Mouse (Mus musculus) hindbrain, embryonic 13.5 days (tissue): ENCODE data around the gene Tmtc1. TPM values are rescaled to one million over a fixed set of nuclear protein-coding genes. Genes with fewer than 3 reads are reported as not detected.

Source experiments
- ATAC-seq: fragments of 200-750 bp; cut with Nextera tagmentation; 2 replicates; pipeline ENCODE4 v1.8.0; 2017; ENCODE audit warnings: moderate TSS enrichment; ENCODE audit not compliant: low FRiP score
- H3K27ac ChIP-seq: fragments of 300-500 bp; sonication (generic); 2 replicates; pipeline ENCODE4 v1.5.1; 2015; ENCODE audit warnings: inconsistent platforms, mild to moderate bottlenecking, moderate library complexity
- H3K27me3 ChIP-seq: fragments of 300-500 bp; sonication (generic); 2 replicates; pipeline ENCODE4 v1.6.1; 2015; ENCODE audit warnings: mild to moderate bottlenecking, inconsistent platforms
- H3K36me3 ChIP-seq: fragments of 300-500 bp; sonication (generic); 2 replicates; pipeline ENCODE4 v1.6.1; 2015; ENCODE audit warnings: mild to moderate bottlenecking, inconsistent platforms
- H3K4me1 ChIP-seq: fragments of 300-500 bp; sonication (generic); replicated peaks from 2 replicates; pipeline ENCODE4 v1.6.1; 2015; ENCODE audit warnings: inconsistent platforms
- H3K4me2 ChIP-seq: fragments of 300-500 bp; sonication (generic); 2 replicates; pipeline ENCODE4 v1.6.1; 2015; ENCODE audit warnings: inconsistent platforms, mild to moderate bottlenecking, moderate library complexity
- H3K4me3 ChIP-seq: fragments of 300-500 bp; sonication (generic); 2 replicates; pipeline ENCODE4 v1.5.1; 2015; ENCODE audit warnings: mild to moderate bottlenecking, inconsistent platforms
- H3K9ac ChIP-seq: fragments of 300-500 bp; sonication (generic); 2 replicates; pipeline ENCODE4 v1.6.1; 2015; ENCODE audit warnings: mild to moderate bottlenecking, inconsistent platforms
- H3K9me3 ChIP-seq: fragments of 300-500 bp; sonication (generic); 2 replicates; pipeline ENCODE4 v1.6.1; 2016; ENCODE audit warnings: inconsistent platforms
- WGBS: fragments of 180-500 bp; shearing (Covaris S2); methylation state at CpG from one replicate; pipeline ENCODE4 v1.1.7; 2015; 5-methylcytosine and 5-hydroxymethylcytosine counted together
- polyA plus RNA-seq: library from polyadenylated mRNA; unstranded; fragments of >200 nt; fragmentation: Nextera tagmentation; extraction: Ambion mirVana; gene quantifications from 2 replicates; pipeline ENCODE4 v1.2.1, GENCODE M21; 2015

Gene Tmtc1
- polyA plus RNA-seq, 1 experiment from 2014 or later, result 2.3 TPM

DNA sequence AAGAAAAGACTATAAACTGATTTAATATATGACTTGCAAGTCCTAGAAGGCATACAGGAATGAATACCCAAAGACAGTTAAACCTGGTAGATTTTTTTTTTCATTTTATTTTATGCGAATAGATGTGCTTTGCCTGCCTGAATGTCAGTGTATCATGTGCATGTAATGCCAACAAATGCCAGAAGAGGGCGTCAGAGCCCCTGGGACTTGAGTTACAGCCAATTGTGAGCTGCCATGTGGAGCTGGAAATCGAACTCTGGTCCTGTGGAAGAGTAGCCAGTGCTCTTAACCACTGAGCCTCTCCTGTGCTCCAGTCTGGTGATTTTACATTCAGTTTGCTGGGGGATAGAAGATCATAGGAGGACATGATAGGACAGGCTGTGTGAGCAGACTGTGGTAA is 4.0 kb upstream of the Tmtc1 start:
- ATAC-seq, result no peak
- no peaks in the 10 kb centered on the region for H3K9me3 ChIP-seq
- 70% methylated on average over 3 of the region's 3 CpGs for WGBS
- no peaks in the 10 kb centered on the region for H3K36me3 ChIP-seq
- no peak overlapping the region for H3K9ac ChIP-seq
- H3K27ac ChIP-seq, result no peak overlapping the region
- no peaks in the 10 kb centered on the region for H3K27me3 ChIP-seq
- no peak overlapping the region for H3K4me2 ChIP-seq
- H3K4me3 ChIP-seq, result no peak overlapping the region
- peaks cover 13% of the 10 kb centered on the region for H3K4me1 ChIP-seq

DNA sequence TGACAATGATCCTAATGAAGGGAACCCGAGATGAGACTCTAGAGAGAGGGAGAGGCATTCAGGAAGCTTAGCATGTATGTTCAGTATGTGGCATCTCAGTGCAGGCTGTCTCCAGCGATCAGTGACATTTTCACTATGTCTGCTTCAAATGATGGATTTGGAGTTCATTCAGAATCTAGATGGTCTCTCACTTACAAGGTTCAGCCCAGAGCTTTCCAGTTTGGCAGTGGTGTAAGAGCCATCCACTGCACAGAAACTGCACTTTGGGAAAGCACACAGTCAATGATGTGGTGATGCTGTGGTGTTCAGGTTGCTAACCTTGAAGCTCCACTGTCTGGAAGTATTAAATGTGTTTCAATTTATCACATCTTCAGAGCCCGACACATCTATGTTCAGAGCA is 1.9 kb upstream of the Tmtc1 start:
- Histone ChIP-seq H3K27me3 (peaks cover 17% of the 10 kb centered on the region), H3K4me3 (no peak overlapping the region), H3K9me3 (no peaks in the 10 kb centered on the region), H3K9ac (no peak overlapping the region), H3K36me3 (no peaks in the 10 kb centered on the region), H3K27ac (no peak overlapping the region), H3K4me1 (peaks cover 27% of the 10 kb centered on the region), H3K4me2 (no peak overlapping the region)
- WGBS, result 73% methylated on average over 3 of the region's 3 CpGs
- no peak for ATAC-seq

DNA sequence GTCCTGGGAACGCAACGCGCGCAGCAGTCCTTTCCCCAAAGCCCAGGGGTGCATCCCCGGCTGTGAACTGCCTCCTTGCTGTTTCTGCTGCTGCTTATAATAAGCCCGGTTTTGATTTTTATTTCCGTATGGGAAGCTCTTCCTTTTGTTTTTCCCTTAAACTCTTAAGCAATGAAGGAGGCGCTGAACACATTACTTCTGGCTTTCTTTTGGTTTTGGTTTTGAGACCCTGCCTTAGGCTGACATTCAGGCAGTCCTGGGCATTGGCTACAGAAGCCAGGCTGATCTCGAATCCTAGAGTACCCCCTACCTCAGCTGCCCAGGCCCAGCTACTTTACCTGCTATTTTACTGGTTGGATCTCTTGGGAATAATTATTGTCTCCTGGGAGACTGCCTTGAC is 607 bp upstream of the Tmtc1 start:
- ATAC-seq, result no peak
- H3K4me3 ChIP-seq, result peak overlapping the region; percentile 78
- H3K9me3 ChIP-seq, result no peaks in the 10 kb centered on the region
- H3K36me3 ChIP-seq, result no peaks in the 10 kb centered on the region
- peaks cover 25% of the 10 kb centered on the region for H3K27me3 ChIP-seq
- WGBS, result 2% methylated on average over 9 of the region's 9 CpGs
- H3K4me1 ChIP-seq, result peaks cover 27% of the 10 kb centered on the region
- H3K4me2 ChIP-seq, result peak overlapping the region; percentile 82
- H3K9ac ChIP-seq, result peak overlapping the region; percentile 87
- H3K27ac ChIP-seq, result peak overlapping the region; percentile 81

DNA sequence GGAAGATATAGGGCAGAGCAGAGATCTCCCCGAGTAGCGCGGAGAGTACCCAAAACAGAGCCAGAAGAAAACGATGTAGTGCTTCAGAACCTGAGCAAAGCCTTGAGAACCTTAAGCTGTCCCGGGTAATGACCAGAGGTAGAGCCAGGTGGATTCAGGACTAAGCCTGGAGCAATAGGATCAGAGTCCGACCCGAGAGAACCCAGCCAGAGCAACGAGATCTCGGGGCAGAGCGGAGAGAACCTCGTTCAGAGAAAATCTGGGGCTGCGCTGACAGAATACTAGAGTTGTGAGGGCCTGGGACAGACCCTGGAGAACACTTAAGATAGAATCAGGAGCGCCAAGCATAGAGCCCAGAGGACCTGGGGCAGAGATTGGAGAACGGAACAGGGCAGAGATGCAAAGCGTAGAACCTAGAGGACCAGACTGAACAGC is 881 bp downstream of the Tmtc1 start:
- peaks cover 25% of the 10 kb centered on the region for H3K27me3 ChIP-seq
- peak overlapping the region; percentile 87 for H3K9ac ChIP-seq
- H3K4me1 ChIP-seq, result peaks cover 27% of the 10 kb centered on the region
- peak; percentile 6; the same call in 1 of the 2 replicates for ATAC-seq
- WGBS, result 3% methylated on average over 15 of the region's 15 CpGs
- peak overlapping the region; percentile 78 for H3K4me3 ChIP-seq
- peak overlapping the region; percentile 81; the same call in 1 of the 2 replicates for H3K27ac ChIP-seq
- no peaks in the 10 kb centered on the region for H3K36me3 ChIP-seq
- H3K9me3 ChIP-seq, result no peaks in the 10 kb centered on the region
- H3K4me2 ChIP-seq, result peak overlapping the region; percentile 82

DNA sequence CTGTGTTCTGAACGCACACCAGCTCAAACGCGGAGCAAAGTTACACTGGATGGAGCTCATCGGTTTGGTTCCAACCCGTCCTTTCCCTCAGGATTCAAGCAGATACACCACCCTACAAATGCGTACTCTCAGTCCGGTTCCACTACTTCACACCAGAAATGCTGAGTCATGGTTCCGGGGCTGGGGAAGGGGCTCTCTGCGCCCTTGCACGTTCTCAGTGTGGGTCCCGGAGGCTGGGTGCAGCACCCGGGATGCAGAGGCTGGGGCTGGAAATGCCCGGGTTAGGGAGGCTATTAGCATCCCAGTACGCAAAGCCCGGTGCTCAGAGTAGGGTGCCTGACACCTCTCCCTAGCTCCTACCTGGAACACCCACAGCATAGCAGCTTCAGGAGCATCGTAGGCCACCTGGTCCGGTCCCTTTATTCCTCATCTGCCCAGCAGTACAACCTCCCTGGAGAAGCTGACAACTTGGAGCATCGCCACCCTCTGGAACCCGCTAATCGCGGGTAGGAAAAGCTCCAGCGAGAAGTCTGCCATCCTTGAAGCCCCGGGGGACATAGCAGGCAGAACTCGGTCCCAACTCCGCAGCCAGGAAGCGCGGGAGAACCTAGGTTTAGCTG is 1.4 kb downstream of the Tmtc1 start:
- ATAC-seq, result peak; percentile 9
- H3K36me3 ChIP-seq, result no peaks in the 10 kb centered on the region
- peak overlapping the region; percentile 87 for H3K9ac ChIP-seq
- H3K4me3 ChIP-seq, result peak overlapping the region; percentile 78
- H3K4me2 ChIP-seq, result peak overlapping the region; percentile 82
- no peaks in the 10 kb centered on the region for H3K9me3 ChIP-seq
- H3K27ac ChIP-seq, result no peak overlapping the region
- WGBS, result under 1% methylated on average over 27 of the region's 27 CpGs
- peaks cover 25% of the 10 kb centered on the region for H3K27me3 ChIP-seq
- peaks cover 27% of the 10 kb centered on the region for H3K4me1 ChIP-seq

DNA sequence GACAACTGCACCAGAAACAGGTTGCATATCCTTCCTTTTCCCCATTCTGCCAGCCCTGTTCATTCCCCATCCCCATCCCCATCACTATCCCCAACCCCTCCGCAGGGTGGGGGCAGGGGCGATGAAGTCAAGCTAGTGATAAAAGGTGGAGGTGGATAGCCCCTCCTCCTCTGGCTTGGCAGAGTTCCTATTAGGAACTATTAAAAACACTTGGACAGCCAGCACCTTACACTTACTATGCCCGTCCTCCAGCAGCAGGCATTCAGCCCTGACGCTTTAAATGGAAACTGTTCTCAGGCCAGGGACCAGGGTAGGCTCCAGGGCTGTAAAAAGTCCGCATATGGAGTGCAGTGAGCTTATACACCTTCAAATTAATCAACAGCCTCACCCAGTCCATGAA is 2.3 kb downstream of the Tmtc1 start:
- Histone ChIP-seq H3K27ac (no peak overlapping the region), H3K4me3 (peak overlapping the region; percentile 78), H3K4me1 (peaks cover 27% of the 10 kb centered on the region), H3K4me2 (peak overlapping the region; percentile 82), H3K36me3 (no peaks in the 10 kb centered on the region), H3K9me3 (no peaks in the 10 kb centered on the region), H3K9ac (peak overlapping the region; percentile 60), H3K27me3 (peaks cover 25% of the 10 kb centered on the region)
- ATAC-seq, result no peak
- 11% methylated on average over 5 of the region's 5 CpGs for WGBS

DNA sequence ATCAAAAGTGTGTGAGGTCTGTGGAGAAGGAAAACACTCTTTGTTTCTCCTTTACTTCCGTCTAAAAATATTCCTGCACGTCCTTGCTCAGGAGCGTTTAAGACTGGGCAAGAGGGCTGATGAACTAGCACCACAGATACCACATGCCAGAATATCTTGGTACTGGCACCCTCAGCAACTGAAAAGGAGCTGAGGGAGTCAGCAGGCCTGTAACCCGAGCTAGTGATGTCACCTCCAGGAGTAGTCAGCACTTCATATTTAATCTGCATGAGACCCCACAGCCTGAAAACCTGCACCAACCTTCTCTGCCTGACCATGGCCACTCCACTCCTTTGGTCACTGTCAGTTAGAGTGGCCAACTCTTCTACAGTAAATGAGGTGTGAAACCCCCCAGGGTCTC is 5.1 kb downstream of the Tmtc1 start:
- no peaks in the 10 kb centered on the region for H3K36me3 ChIP-seq
- no peaks in the 10 kb centered on the region for H3K9me3 ChIP-seq
- H3K27me3 ChIP-seq, result peaks cover 25% of the 10 kb centered on the region
- H3K4me1 ChIP-seq, result peaks cover 20% of the 10 kb centered on the region
- no peak overlapping the region for H3K4me2 ChIP-seq
- ATAC-seq, result no peak
- H3K9ac ChIP-seq, result no peak overlapping the region
- no peak overlapping the region for H3K4me3 ChIP-seq
- WGBS, result 74% methylated on average over 4 of the region's 4 CpGs
- H3K27ac ChIP-seq, result no peak overlapping the region

DNA sequence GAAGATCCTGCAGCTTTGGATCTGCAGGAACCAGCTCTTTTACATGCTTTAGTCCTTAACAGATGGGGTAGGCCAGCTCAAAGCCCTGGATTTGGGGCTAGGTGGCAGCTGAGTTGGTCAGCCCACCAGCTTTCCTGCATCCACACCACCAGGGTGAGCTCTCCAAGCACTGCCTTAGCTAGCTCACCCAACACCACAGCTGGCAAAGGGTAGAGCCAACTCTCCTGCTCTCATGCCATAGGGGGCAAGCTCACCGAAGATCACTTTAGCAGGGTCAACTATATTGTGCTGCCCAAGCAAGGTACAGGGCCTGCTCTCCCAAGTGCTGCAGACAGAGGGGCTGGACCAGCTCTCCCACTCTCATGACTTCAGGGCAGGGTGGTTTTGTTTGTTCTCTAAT is 6.6 kb downstream of the Tmtc1 start:
- peaks cover 19% of the 10 kb centered on the region for H3K27me3 ChIP-seq
- H3K4me3 ChIP-seq, result no peak overlapping the region
- no peaks in the 10 kb centered on the region for H3K36me3 ChIP-seq
- no peak overlapping the region for H3K27ac ChIP-seq
- WGBS, result 88% methylated on average over 1 of the region's 1 CpGs
- H3K9me3 ChIP-seq, result no peaks in the 10 kb centered on the region
- peaks cover 9% of the 10 kb centered on the region for H3K4me1 ChIP-seq
- H3K9ac ChIP-seq, result no peak overlapping the region
- no peak overlapping the region for H3K4me2 ChIP-seq
- ATAC-seq, result no peak

DNA sequence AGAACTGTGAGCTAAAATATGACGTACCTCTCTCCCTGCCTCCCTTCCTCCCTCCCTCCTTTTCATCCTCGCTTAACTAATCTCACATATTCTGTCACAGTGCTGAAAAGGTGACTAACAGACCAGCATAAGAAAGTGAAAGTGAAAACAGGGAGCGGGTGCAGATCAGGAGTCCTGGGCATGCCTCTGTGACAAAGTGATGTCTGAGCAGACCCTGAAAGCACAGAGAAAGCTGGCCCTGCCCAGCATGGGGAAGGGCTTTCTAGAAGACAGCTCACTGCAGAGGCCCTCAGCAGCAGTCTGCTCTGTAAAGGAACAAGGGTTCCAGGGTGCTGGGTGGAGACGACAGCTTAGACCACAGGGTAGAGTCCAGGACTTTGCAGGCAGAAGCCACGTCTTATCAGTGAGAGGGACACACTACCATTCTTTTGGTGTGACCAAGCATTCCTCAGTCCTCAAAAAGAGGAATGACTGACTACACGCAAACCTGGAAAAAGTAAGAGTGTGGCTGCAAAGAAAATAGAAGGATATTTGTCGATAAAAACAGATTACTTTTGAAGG is 7.7 kb downstream of the Tmtc1 start:
- no peaks in the 10 kb centered on the region for H3K9me3 ChIP-seq
- 86% methylated on average over 7 of the region's 7 CpGs for WGBS
- no peak for ATAC-seq

DNA sequence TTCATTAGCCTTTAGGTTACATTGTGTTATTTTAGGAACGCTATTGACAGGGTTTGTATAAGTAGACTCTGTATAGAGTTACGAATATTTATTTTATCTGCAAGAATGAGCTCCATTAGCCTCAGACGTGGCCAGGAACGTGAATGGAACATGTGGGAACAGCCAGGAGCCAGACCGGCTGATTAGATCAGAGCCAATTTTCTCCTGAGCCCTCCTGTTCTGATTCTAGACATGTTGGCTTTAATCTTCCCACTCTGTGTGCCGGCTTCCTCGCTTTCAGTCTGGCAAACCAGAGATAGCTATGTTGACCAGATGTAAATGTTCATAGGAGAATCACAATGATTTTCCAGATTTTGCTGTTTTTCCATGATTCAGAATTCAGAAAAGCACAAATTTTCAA is 22.6 kb downstream of the Tmtc1 start:
- Histone ChIP-seq H3K4me2 (no peak overlapping the region), H3K4me3 (no peak overlapping the region), H3K27me3 (no peaks in the 10 kb centered on the region), H3K27ac (0 out of 2 replicates have a peak overlapping the region, but pooled peaks have one; percentile 25), H3K9ac (no peak overlapping the region), H3K4me1 (no peaks in the 10 kb centered on the region), H3K36me3 (no peaks in the 10 kb centered on the region), H3K9me3 (no peaks in the 10 kb centered on the region)
- 61% methylated on average over 7 of the region's 7 CpGs for WGBS
- ATAC-seq, result no peak

More for the DNA sequence above, 7.7 kb downstream of the Tmtc1 start:
- no peaks in the 10 kb centered on the region for H3K36me3 ChIP-seq
- peaks cover 12% of the 10 kb centered on the region for H3K27me3 ChIP-seq
- H3K27ac ChIP-seq, result no peak overlapping the region
- H3K4me1 ChIP-seq, result no peaks in the 10 kb centered on the region; the same call in 1 of the 2 replicates
- H3K4me3 ChIP-seq, result no peak overlapping the region
- H3K4me2 ChIP-seq, result no peak overlapping the region
- H3K9ac ChIP-seq, result no peak overlapping the region

DNA sequence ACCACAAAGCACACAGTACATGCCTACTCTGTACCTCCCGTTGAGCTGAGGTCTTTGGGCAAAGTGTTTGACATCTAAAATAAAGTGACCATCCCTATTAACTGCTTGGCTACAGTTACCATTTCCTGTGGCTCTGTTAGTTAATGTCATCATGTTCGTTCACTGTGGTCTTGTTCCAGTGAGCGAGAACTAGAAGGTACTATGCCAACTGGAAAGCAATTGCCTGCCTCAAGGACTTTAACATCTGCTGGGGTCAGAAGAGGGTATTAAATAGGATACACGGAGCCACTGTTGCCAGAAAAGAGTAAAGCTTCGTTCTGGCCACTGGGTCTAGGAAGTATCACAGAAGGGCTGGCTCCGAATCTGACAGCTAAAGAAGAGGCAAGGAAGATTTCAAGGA is 23.8 kb downstream of the Tmtc1 start:
- Histone ChIP-seq H3K4me1 (no peaks in the 10 kb centered on the region), H3K27me3 (no peaks in the 10 kb centered on the region), H3K9me3 (no peaks in the 10 kb centered on the region), H3K9ac (no peak overlapping the region), H3K4me2 (no peak overlapping the region), H3K27ac (no peak overlapping the region), H3K36me3 (no peaks in the 10 kb centered on the region), H3K4me3 (no peak overlapping the region)
- no peak for ATAC-seq
- 83% methylated on average over 6 of the region's 6 CpGs for WGBS

DNA sequence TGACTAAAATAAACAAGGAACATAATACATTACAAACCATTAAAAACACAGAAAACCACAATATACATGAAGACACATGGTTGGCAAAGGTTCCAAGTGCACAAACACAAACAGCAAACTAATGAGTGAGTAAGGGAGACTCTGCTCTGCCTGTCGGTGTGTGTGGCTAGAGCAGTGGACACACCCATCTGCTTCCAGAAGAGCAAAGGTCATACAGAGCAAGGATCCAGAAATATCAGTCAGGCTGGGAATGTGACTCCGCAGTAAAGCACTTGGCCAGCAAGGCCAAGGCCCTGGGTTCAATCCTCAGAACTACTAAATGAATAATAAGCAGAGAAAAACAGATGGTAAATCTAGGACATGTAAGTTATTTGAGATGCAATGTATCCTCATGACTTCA is 27.6 kb downstream of the Tmtc1 start:
- no peak for ATAC-seq
- H3K4me3 ChIP-seq, result no peak overlapping the region
- H3K4me2 ChIP-seq, result no peak overlapping the region
- WGBS, result 68% methylated on average over 2 of the region's 2 CpGs
- H3K4me1 ChIP-seq, result no peaks in the 10 kb centered on the region
- H3K27ac ChIP-seq, result no peak overlapping the region
- no peaks in the 10 kb centered on the region for H3K9me3 ChIP-seq
- no peaks in the 10 kb centered on the region for H3K27me3 ChIP-seq
- no peak overlapping the region for H3K9ac ChIP-seq
- no peaks in the 10 kb centered on the region for H3K36me3 ChIP-seq

DNA sequence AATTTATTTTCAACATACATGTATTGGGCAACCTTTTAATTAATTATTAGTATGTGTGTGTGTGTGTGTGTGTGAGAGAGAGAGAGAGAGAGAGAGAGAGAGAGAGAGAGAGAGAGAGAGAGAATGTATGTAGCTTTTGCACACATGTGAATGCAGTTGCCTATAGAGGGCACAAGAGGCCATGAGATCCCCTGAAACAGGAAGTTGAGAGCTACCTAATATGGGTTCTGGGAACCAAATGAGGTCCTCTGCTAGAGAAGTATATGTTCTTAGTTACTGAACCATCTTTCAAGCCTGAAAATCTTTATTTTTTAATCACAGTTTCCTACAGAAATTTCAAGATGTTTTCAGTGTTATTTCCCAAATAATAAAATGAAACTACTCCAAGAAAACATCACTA is 30.6 kb downstream of the Tmtc1 start:
- H3K27ac ChIP-seq, result no peak overlapping the region
- no peak overlapping the region for H3K9ac ChIP-seq
- H3K27me3 ChIP-seq, result no peaks in the 10 kb centered on the region
- no peaks in the 10 kb centered on the region for H3K4me1 ChIP-seq
- H3K9me3 ChIP-seq, result no peaks in the 10 kb centered on the region
- H3K4me3 ChIP-seq, result no peak overlapping the region
- no peaks in the 10 kb centered on the region; the same call in 1 of the 2 replicates for H3K36me3 ChIP-seq
- no peak overlapping the region for H3K4me2 ChIP-seq
- no peak for ATAC-seq
